Mouse (Mus musculus) heart, embryonic 16.5 days (tissue): ENCODE results near the gene Tmem120a. TPM values are rescaled to one million over a fixed set of nuclear protein-coding genes. Genes with fewer than 3 reads are reported as not detected.

ENCODE experiments used
- ATAC-seq: fragments of 200-750 bp; cut with Nextera tagmentation; replicated peaks from 2 replicates; pipeline ENCODE4 v1.8.0; 2017; ENCODE audit warnings: moderate number of reproducible peaks; ENCODE audit not compliant: insufficient read depth, low FRiP score; ENCODE audit errors: extremely low read depth
- H3K27ac ChIP-seq: fragments of 300-500 bp; sonication (generic); 2 replicates; pipeline ENCODE4 v1.5.1; 2014; ENCODE audit warnings: mild to moderate bottlenecking, low read length, control low read depth, moderate library complexity
- H3K27me3 ChIP-seq: fragments of 300-500 bp; sonication (generic); 2 replicates; pipeline ENCODE4 v1.6.1; 2014; ENCODE audit warnings: low read length, mixed read lengths; ENCODE audit not compliant: control insufficient read depth, insufficient read depth
- H3K36me3 ChIP-seq: fragments of 300-500 bp; sonication (generic); 2 replicates; pipeline ENCODE4 v1.6.1; 2014; ENCODE audit not compliant: control insufficient read depth, insufficient read depth
- H3K4me1 ChIP-seq: fragments of 300-500 bp; sonication (generic); 2 replicates; pipeline ENCODE4 v1.6.1; 2014; ENCODE audit warnings: low read length, mixed read lengths; ENCODE audit not compliant: control insufficient read depth, insufficient read depth
- H3K4me2 ChIP-seq: fragments of 300-500 bp; sonication (generic); 2 replicates; pipeline ENCODE4 v1.6.1; 2014; ENCODE audit warnings: low read depth, mild to moderate bottlenecking, control low read depth, low read length
- H3K4me3 ChIP-seq: fragments of 300-500 bp; sonication (generic); 2 replicates; pipeline ENCODE4 v1.5.1; 2014; ENCODE audit warnings: mild to moderate bottlenecking, control low read depth, low read length
- H3K9ac ChIP-seq: fragments of 300-500 bp; sonication (generic); 2 replicates; pipeline ENCODE4 v1.6.1; 2014; ENCODE audit warnings: low read length, control low read depth
- H3K9me3 ChIP-seq: fragments of 300-500 bp; sonication (generic); replicated peaks from 2 replicates; pipeline ENCODE4 v1.6.1; 2016; ENCODE audit warnings: low read length; ENCODE audit not compliant: control insufficient read depth
- WGBS: fragments of 180-500 bp; shearing (Covaris S2); extraction: QIAGEN DNeasy Blood & Tissue Kit; methylation state at CpG from one replicate; pipeline ENCODE4 v1.1.7; 2014; 5-methylcytosine and 5-hydroxymethylcytosine counted together
- polyA plus RNA-seq: library from polyadenylated mRNA; unstranded; fragments of >200 nt; fragmentation: Nextera tagmentation; extraction: Ambion mirVana; gene quantifications from 2 replicates; pipeline ENCODE4 v1.2.1, GENCODE M21; 2015

The Tmem120a gene
- polyA plus RNA-seq, 1 experiment from 2014 or later = 37.4 TPM

- peaks cover 11% of the 10 kb centered on the region; the same call in 1 of the 2 replicates for H3K36me3 ChIP-seq
- ATAC-seq = peak; percentile 37; the same call in 1 of the 2 replicates
- H3K4me3 ChIP-seq = no peak overlapping the region
- H3K27me3 ChIP-seq = no peaks in the 10 kb centered on the region
- no peak overlapping the region for H3K4me2 ChIP-seq
- no peak overlapping the region for H3K27ac ChIP-seq
- WGBS = 44% methylated on average over 3 of the region's 3 CpGs
- no peak overlapping the region for H3K9ac ChIP-seq
- H3K9me3 ChIP-seq = no peaks in the 10 kb centered on the region
- H3K4me1 ChIP-seq = peaks cover 21% of the 10 kb centered on the region
Measured at GRCm38 (mm10) chr5:135720121-135720520, 24.1 kb downstream of the Tmem120a start.

GRCm38 (mm10) chr5:135719586-135720120 lies 24.6 kb downstream of the Tmem120a start:
- H3K9me3 ChIP-seq = no peaks in the 10 kb centered on the region
- H3K9ac ChIP-seq = no peak overlapping the region
- 85% methylated on average over 10 of the region's 10 CpGs for WGBS
- no peaks in the 10 kb centered on the region for H3K27me3 ChIP-seq
- no peak for ATAC-seq
- H3K36me3 ChIP-seq = peaks cover 11% of the 10 kb centered on the region; the same call in 1 of the 2 replicates
- H3K4me1 ChIP-seq = peaks cover 16% of the 10 kb centered on the region
- no peak overlapping the region for H3K27ac ChIP-seq
- H3K4me3 ChIP-seq = no peak overlapping the region
- H3K4me2 ChIP-seq = no peak overlapping the region

GRCm38 (mm10) chr5:135715624-135716023 lies 28.6 kb downstream of the Tmem120a start:
- 51% methylated on average over 10 of the region's 10 CpGs for WGBS
- H3K27ac ChIP-seq = no peak overlapping the region

GRCm38 (mm10) chr5:135713441-135714218 lies 30.6 kb downstream of the Tmem120a start:
- Histone ChIP-seq H3K4me1 (peaks cover 15% of the 10 kb centered on the region), H3K27me3 (no peaks in the 10 kb centered on the region), H3K27ac (no peak overlapping the region), H3K9me3 (no peaks in the 10 kb centered on the region), H3K4me2 (no peak overlapping the region), H3K4me3 (no peak overlapping the region), H3K9ac (no peak overlapping the region), H3K36me3 (peaks cover 18% of the 10 kb centered on the region)
- peak; percentile 73; the same call in 1 of the 2 replicates for ATAC-seq
- 48% methylated on average over 16 of the region's 16 CpGs for WGBS

More at GRCm38 (mm10) chr5:135715624-135716023, 28.6 kb downstream of the Tmem120a start:
- Histone ChIP-seq H3K4me1 (peaks cover 15% of the 10 kb centered on the region), H3K9me3 (no peaks in the 10 kb centered on the region), H3K27me3 (no peaks in the 10 kb centered on the region), H3K4me2 (no peak overlapping the region), H3K36me3 (peaks cover 11% of the 10 kb centered on the region; the same call in 1 of the 2 replicates), H3K9ac (no peak overlapping the region), H3K4me3 (no peak overlapping the region)
- no peak for ATAC-seq

- Histone ChIP-seq H3K36me3 (peaks cover 18% of the 10 kb centered on the region), H3K4me3 (no peak overlapping the region), H3K27ac (0 out of 2 replicates have a peak overlapping the region, but pooled peaks have one; percentile 9), H3K9ac (no peak overlapping the region), H3K9me3 (no peaks in the 10 kb centered on the region), H3K4me2 (no peak overlapping the region), H3K4me1 (peaks cover 15% of the 10 kb centered on the region), H3K27me3 (no peaks in the 10 kb centered on the region)
- no peak for ATAC-seq
- 31% methylated on average over 4 of the region's 4 CpGs for WGBS
Measured at GRCm38 (mm10) chr5:135712803-135713202, 31.4 kb downstream of the Tmem120a start.

GRCm38 (mm10) chr5:135711582-135712355 lies 32.5 kb downstream of the Tmem120a start:
- Histone ChIP-seq H3K27me3 (no peaks in the 10 kb centered on the region), H3K9me3 (no peaks in the 10 kb centered on the region), H3K4me3 (no peak overlapping the region), H3K9ac (no peak overlapping the region), H3K27ac (no peak overlapping the region), H3K36me3 (peaks cover 16% of the 10 kb centered on the region), H3K4me2 (no peak overlapping the region), H3K4me1 (peaks cover 15% of the 10 kb centered on the region)
- 86% methylated on average over 13 of the region's 13 CpGs for WGBS
- ATAC-seq = no peak

GRCm38 (mm10) chr5:135710599-135711214 lies 33.5 kb downstream of the Tmem120a start:
- Histone ChIP-seq H3K27ac (no peak overlapping the region), H3K4me1 (peaks cover 15% of the 10 kb centered on the region), H3K9me3 (no peaks in the 10 kb centered on the region), H3K9ac (no peak overlapping the region), H3K27me3 (no peaks in the 10 kb centered on the region), H3K36me3 (peaks cover 9% of the 10 kb centered on the region), H3K4me2 (no peak overlapping the region), H3K4me3 (no peak overlapping the region)
- 65% methylated on average over 7 of the region's 7 CpGs for WGBS
- no peak for ATAC-seq

GRCm38 (mm10) chr5:135709716-135710115 lies 34.5 kb downstream of the Tmem120a start:
- Histone ChIP-seq H3K27ac (no peak overlapping the region), H3K36me3 (peaks cover 11% of the 10 kb centered on the region), H3K4me2 (no peak overlapping the region), H3K4me1 (peaks cover 15% of the 10 kb centered on the region), H3K4me3 (no peak overlapping the region), H3K27me3 (no peaks in the 10 kb centered on the region), H3K9ac (no peak overlapping the region), H3K9me3 (no peaks in the 10 kb centered on the region)
- WGBS = 91% methylated on average over 5 of the region's 5 CpGs
- ATAC-seq = no peak
